Mouse (Mus musculus) cortical plate, adult 2 months (tissue): ENCODE measurements around the gene Cdc14b.

ENCODE experiments used
- CTCF ChIP-seq: fragments of 200-500 bp; IDR thresholded peaks from 2 replicates; pipeline ENCODE4 v1.5.1; 2011; ENCODE audit warnings: mild to moderate bottlenecking, control low read depth, low read length; ENCODE audit not compliant: insufficient read depth; ENCODE audit errors: extremely low read depth
- POLR2A ChIP-seq: fragments of 200-500 bp; IDR thresholded peaks from 2 replicates; pipeline ENCODE4 v1.6.1; 2011; ENCODE audit warnings: mild to moderate bottlenecking, low read length, control low read depth; ENCODE audit not compliant: insufficient read depth; ENCODE audit errors: extremely low read depth

- TF ChIP-seq POLR2A = no peak
- TF ChIP-seq CTCF = no peak
Measured at GRCm38 (mm10) chr13:64310585-64310984, 35.5 kb upstream of the Cdc14b start.
